Mouse (Mus musculus) frontal cortex, adult 2 months (tissue): ENCODE data around the gene Sec14l1. TPM values are rescaled to one million over a fixed set of nuclear protein-coding genes. Genes with fewer than 3 reads are reported as not detected.

Source experiments
- DNase-seq, 2 experiments: peaks; one replicate each; pipeline ENCODE4 v3.0.0; 2022; ENCODE audit warnings: low spot score in 1 of 2; ENCODE audit errors: extremely low spot score in 1 of 2
- polyA plus RNA-seq: library from polyadenylated mRNA; depleted of rRNA; stranded (reverse); fragments of >200 nt; gene quantifications from 2 replicates; pipeline ENCODE4 v1.2.3, GENCODE M21; 2012

Sec14l1 gene
- polyA plus RNA-seq, 1 experiment = 214 TPM

- no peak for DNase-seq
These were observed 34.1 kb downstream of the Sec14l1 start for GRCm38 (mm10) chr11:117148893-117149685.

- DNase-seq = no peak
These were observed 35.5 kb downstream of the Sec14l1 start for GRCm38 (mm10) chr11:117150467-117150966.

GRCm38 (mm10) chr11:117151461-117151860, 36.5 kb downstream of the Sec14l1 start:
- no peak for DNase-seq

- DNase-seq = no peak
These were observed 37.6 kb downstream of the Sec14l1 start for GRCm38 (mm10) chr11:117152541-117152940.

- no peak for DNase-seq
These were observed 38.6 kb downstream of the Sec14l1 start for GRCm38 (mm10) chr11:117153553-117153952.

GRCm38 (mm10) chr11:117154088-117154815, 39.3 kb downstream of the Sec14l1 start:
- no peak for DNase-seq

- peak in 1 of 2 experiments; percentile 69 for DNase-seq
These were observed 41.8 kb downstream of the Sec14l1 start for GRCm38 (mm10) chr11:117156725-117157124.

- DNase-seq = no peak
These were observed 43.4 kb downstream of the Sec14l1 start for GRCm38 (mm10) chr11:117158343-117158742.

GRCm38 (mm10) chr11:117159257-117159945, 44.4 kb downstream of the Sec14l1 start:
- DNase-seq = no peak

GRCm38 (mm10) chr11:117159946-117160307, 45.0 kb downstream of the Sec14l1 start:
- DNase-seq = no peak

GRCm38 (mm10) chr11:117160791-117161190, 45.8 kb downstream of the Sec14l1 start:
- no peak for DNase-seq

GRCm38 (mm10) chr11:117161574-117161973, 46.6 kb downstream of the Sec14l1 start:
- no peak for DNase-seq

- DNase-seq = no peak
These were observed 48.1 kb downstream of the Sec14l1 start for GRCm38 (mm10) chr11:117163098-117163497.

GRCm38 (mm10) chr11:117163771-117164170, 48.8 kb downstream of the Sec14l1 start:
- DNase-seq = no peak

- DNase-seq = no peak
These were observed 53.5 kb downstream of the Sec14l1 start for GRCm38 (mm10) chr11:117168278-117169087.

GRCm38 (mm10) chr11:117169088-117169635, 54.2 kb downstream of the Sec14l1 start:
- DNase-seq = no peak

GRCm38 (mm10) chr11:117169801-117170565, 55.0 kb downstream of the Sec14l1 start:
- DNase-seq = peak in 1 of 2 experiments; percentile 71

- peak in 1 of 2 experiments; percentile 50 for DNase-seq
These were observed 59.3 kb downstream of the Sec14l1 start for GRCm38 (mm10) chr11:117174098-117174892.
